Mouse (Mus musculus) kidney, postnatal 0 days (tissue): ENCODE data around the gene Gm28729. TPM values are rescaled to one million over a fixed set of nuclear protein-coding genes. Genes with fewer than 3 reads are reported as not detected.

Source experiments
- ATAC-seq: fragments of 200-750 bp; cut with Nextera tagmentation; replicated peaks from 2 replicates; pipeline ENCODE4 v1.8.0; 2017; ENCODE audit warnings: low read depth, moderate number of reproducible peaks, moderate TSS enrichment, moderate library complexity; ENCODE audit not compliant: low FRiP score
- DNase-seq: peaks from one replicate; pipeline ENCODE4 v3.0.0-alpha.2; 2016; ENCODE audit warnings: low spot score
- H3K27ac ChIP-seq: fragments of 300-500 bp; sonication (generic); 2 replicates; pipeline ENCODE4 v1.5.1; 2014; ENCODE audit warnings: mild to moderate bottlenecking
- H3K27me3 ChIP-seq: fragments of 300-500 bp; sonication (generic); 2 replicates; pipeline ENCODE4 v1.6.1; 2014; ENCODE audit warnings: low read length, mixed read lengths; ENCODE audit not compliant: insufficient read depth
- H3K36me3 ChIP-seq: fragments of 300-500 bp; sonication (generic); 2 replicates; pipeline ENCODE4 v1.6.1; 2014; ENCODE audit warnings: low read length, mixed read lengths; ENCODE audit not compliant: insufficient read depth
- H3K4me1 ChIP-seq: fragments of 300-500 bp; sonication (generic); replicated peaks from 2 replicates; pipeline ENCODE4 v1.6.1; 2014; ENCODE audit warnings: antibody characterized with exemption, low read length, mixed read lengths; ENCODE audit not compliant: insufficient read depth
- H3K4me2 ChIP-seq: fragments of 300-500 bp; sonication (generic); 2 replicates; pipeline ENCODE4 v1.6.1; 2014; ENCODE audit warnings: mild to moderate bottlenecking, low read length, moderate library complexity, mixed read lengths
- H3K4me3 ChIP-seq: fragments of 300-500 bp; sonication (generic); replicated peaks from 2 replicates; pipeline ENCODE4 v1.5.1; 2014; ENCODE audit warnings: low read depth, low read length
- H3K9ac ChIP-seq: fragments of 300-500 bp; sonication (generic); 2 replicates; pipeline ENCODE4 v1.6.1; 2014; ENCODE audit warnings: low read depth, low read length
- H3K9me3 ChIP-seq: fragments of 300-500 bp; sonication (generic); replicated peaks from 2 replicates; pipeline ENCODE4 v1.6.1; 2016; ENCODE audit warnings: low read length, inconsistent platforms, mixed read lengths
- CTCF ChIP-seq: IDR thresholded peaks from 2 replicates; pipeline ENCODE4 v1.5.1; 2016; ENCODE audit warnings: antibody characterized with exemption, low read depth, mild to moderate bottlenecking, moderate library complexity
- WGBS: fragments of 180-500 bp; shearing (Covaris S2); extraction: QIAGEN DNeasy Blood & Tissue Kit; methylation state at CpG from one replicate; pipeline ENCODE4 v1.1.7; 2014; 5-methylcytosine and 5-hydroxymethylcytosine counted together
- polyA plus RNA-seq: library from polyadenylated mRNA; unstranded; fragments of >200 nt; fragmentation: Nextera tagmentation; extraction: Ambion mirVana; gene quantifications from 2 replicates; pipeline ENCODE4 v1.2.1, GENCODE M21; 2015

Gm28729 gene
- polyA plus RNA-seq, result 0.09 TPM in 1 of 2 replicates, not detected in the other

DNA sequence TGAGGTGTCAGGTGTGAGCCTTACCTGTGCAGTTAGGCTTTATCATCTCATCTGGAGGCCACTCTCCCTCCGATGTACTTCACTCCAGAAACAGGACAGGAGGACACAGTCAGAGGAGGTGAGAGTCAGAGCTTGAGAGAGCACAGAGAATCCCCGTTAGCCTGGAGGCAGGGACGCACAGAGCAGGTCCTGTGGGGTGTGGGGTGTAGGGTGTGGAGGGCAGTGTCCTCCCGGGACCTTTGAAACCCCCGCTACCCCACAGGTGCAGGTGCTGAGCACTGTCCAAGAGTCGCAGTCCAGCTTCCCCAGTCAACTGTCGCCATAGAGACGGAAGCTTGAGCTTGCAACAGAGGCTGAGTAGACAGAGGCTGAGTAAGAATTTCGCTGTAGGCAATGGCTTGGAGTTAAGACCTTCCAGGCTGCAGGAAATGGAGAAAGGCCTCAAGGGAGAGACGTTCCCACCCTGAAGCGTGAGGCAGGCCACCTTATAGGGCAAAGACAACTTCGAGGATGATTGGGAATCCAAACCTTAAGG, at the start of gene Gm28729:
Gene Gm28729 (minus strand): TSS at position 293 of the 535 bp plus-strand sequence.
- no peak within 1 kb of the TSS for H3K27ac ChIP-seq
- TF ChIP-seq CTCF, result no peak
- WGBS, result 47% methylated on average over 12 of the region's 12 CpGs
- H3K4me3 ChIP-seq, result no peak within 1 kb of the TSS
- H3K9me3 ChIP-seq, result no peaks in the 10 kb centered on the region
- no peaks in the 10 kb centered on the region for H3K27me3 ChIP-seq
- no peaks in the 10 kb centered on the region for H3K36me3 ChIP-seq
- DNase-seq, result peak; percentile 17
- H3K4me2 ChIP-seq, result no peak within 1 kb of the TSS
- H3K4me1 ChIP-seq, result no peaks in the 10 kb centered on the region
- ATAC-seq, result no peak
- no peak within 1 kb of the TSS for H3K9ac ChIP-seq

DNA sequence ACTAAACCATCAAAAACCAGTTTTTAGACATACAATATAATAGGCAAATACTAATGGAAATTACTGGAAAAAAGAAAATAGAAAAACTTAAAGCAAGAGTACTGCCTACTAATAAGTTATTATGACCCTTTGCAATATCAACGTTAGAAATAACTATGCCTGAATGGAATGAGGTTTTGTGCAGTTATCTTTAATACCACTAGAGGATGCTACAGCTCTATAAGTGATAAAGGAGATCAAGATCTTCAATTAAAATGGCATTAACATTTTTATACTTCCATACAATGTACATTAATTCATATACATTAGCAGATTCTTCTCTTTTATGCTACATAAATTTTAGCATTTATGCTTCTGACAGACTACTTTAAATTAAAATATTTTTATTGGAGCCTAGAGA, 48.2 kb upstream of the Gm28729 start:
- no peaks in the 10 kb centered on the region for H3K9me3 ChIP-seq
- no peak overlapping the region for H3K27ac ChIP-seq
- peak; percentile 82 for DNase-seq
- TF ChIP-seq CTCF, result peak; percentile 98
- H3K36me3 ChIP-seq, result peaks cover 14% of the 10 kb centered on the region; the same call in 1 of the 2 replicates
- H3K4me2 ChIP-seq, result no peak overlapping the region
- ATAC-seq, result no peak
- no peaks in the 10 kb centered on the region for H3K4me1 ChIP-seq
- WGBS, result 13% methylated on average over 1 of the region's 1 CpGs
- H3K4me3 ChIP-seq, result no peak overlapping the region
- H3K9ac ChIP-seq, result no peak overlapping the region
- H3K27me3 ChIP-seq, result no peaks in the 10 kb centered on the region

DNA sequence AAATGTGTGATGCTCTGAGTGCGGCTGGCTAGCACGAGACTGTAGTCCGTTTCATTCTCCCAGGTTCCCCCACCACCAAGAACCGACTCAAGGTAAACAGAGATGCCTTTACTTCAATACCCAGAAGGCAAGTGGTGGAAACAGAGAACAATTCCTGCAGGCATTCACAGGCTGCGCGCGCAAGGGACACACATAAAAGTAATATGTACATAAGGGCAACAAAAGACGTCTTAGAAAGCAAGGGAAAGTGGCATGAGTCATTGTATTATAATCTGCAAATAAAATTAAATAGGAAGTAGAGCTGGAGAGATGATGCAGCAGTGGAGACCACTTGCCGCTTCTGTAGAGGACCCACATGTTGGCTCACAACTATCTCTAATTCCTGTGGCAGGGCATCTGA, 47.7 kb upstream of the Gm28729 start:
- no peaks in the 10 kb centered on the region for H3K27me3 ChIP-seq
- H3K27ac ChIP-seq, result no peak overlapping the region
- DNase-seq, result no peak
- ATAC-seq, result no peak
- no peaks in the 10 kb centered on the region for H3K4me1 ChIP-seq
- peaks cover 16% of the 10 kb centered on the region; the same call in 1 of the 2 replicates for H3K36me3 ChIP-seq
- H3K9ac ChIP-seq, result no peak overlapping the region
- no peak overlapping the region for H3K4me2 ChIP-seq
- no peak overlapping the region for H3K4me3 ChIP-seq
- TF ChIP-seq CTCF, result no peak
- no peaks in the 10 kb centered on the region for H3K9me3 ChIP-seq
- 90% methylated on average over 9 of the region's 9 CpGs for WGBS

DNA sequence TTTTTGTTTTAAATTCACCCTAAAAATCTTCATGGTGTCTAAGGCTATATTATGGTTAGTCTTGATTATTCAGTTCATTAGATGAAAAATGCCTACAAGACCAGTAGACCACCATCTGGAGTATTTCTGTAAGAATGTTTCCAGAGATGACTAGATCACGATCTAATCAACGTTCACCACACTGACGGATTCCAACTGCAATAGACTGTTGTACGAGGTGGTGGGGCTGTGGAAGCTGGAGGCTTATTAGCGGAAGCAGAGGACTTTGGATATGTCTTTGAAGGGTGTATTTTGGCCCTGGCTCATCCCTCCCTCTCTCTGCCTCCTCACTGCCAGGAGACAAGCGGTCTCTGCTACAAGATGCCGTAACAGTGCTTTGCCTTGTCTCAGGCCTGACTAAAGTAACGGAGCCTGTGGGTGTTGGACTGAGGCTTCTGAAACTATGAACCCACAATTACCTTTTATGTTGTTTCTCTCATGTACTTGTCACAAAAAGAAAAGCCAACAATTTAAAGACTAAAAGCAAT, 41.5 kb upstream of the Gm28729 start:
- no peak overlapping the region for H3K27ac ChIP-seq
- 77% methylated on average over 8 of the region's 8 CpGs for WGBS
- no peak overlapping the region for H3K9ac ChIP-seq
- TF ChIP-seq CTCF, result no peak
- H3K4me3 ChIP-seq, result no peak overlapping the region
- no peaks in the 10 kb centered on the region for H3K4me1 ChIP-seq
- H3K27me3 ChIP-seq, result no peaks in the 10 kb centered on the region
- DNase-seq (peak; percentile 23), ATAC-seq (no peak)
- no peaks in the 10 kb centered on the region for H3K9me3 ChIP-seq
- no peak overlapping the region for H3K4me2 ChIP-seq
- peaks cover 30% of the 10 kb centered on the region; the same call in 1 of the 2 replicates for H3K36me3 ChIP-seq

DNA sequence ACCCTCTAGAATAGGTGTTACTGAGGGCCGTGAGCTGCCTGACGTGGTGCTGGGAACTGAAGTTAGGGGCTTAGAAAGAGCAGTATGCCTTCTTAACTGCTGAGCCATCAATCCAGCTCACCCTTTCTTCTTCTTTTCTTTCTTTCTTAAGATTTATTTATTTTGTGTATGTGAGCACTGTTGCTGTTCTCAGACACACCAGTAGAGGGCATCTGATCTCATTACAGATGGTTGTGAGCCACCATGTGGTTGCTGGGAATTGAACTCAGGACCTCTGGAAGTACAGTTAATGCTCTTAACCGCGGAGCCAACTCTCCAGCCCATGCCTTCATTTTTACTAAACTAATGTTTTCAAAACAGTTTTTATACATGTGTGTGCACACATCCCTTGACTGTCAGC, 38.4 kb upstream of the Gm28729 start:
- no peaks in the 10 kb centered on the region for H3K4me1 ChIP-seq
- no peaks in the 10 kb centered on the region for H3K9me3 ChIP-seq
- H3K4me3 ChIP-seq, result no peak overlapping the region
- no peak overlapping the region for H3K9ac ChIP-seq
- peaks cover 36% of the 10 kb centered on the region; the same call in 1 of the 2 replicates for H3K36me3 ChIP-seq
- TF ChIP-seq CTCF, result peak; percentile 37
- no peak overlapping the region for H3K27ac ChIP-seq
- no peaks in the 10 kb centered on the region for H3K27me3 ChIP-seq
- 98% methylated on average over 4 of the region's 4 CpGs for WGBS
- H3K4me2 ChIP-seq, result no peak overlapping the region
- ATAC-seq (no peak), DNase-seq (no peak)

DNA sequence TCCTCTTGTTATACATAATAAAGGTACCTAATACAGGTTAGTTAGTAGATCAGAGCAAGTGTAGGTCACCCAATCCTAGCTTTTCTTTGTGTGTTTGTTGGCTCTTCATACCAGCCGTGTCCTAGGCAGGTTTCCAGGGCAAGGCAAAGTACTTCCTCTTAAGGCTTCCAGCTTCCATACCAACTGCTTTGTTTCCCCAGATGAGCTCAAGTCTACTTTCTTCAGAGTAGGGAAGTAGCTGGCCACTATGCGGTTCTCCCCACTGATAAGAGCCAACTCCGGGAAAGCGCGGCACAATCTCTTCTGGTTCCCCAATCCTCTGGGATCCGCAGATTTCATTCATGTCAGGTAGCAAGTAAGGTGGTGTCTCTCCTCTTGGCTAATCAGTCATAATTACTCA, 34.1 kb upstream of the Gm28729 start:
- no peak overlapping the region for H3K27ac ChIP-seq
- DNase-seq (no peak), ATAC-seq (no peak)
- no peaks in the 10 kb centered on the region for H3K4me1 ChIP-seq
- H3K27me3 ChIP-seq, result no peaks in the 10 kb centered on the region
- no peak overlapping the region for H3K4me2 ChIP-seq
- no peak for TF ChIP-seq CTCF
- H3K36me3 ChIP-seq, result peaks cover 23% of the 10 kb centered on the region
- no peak overlapping the region for H3K9ac ChIP-seq
- H3K9me3 ChIP-seq, result no peaks in the 10 kb centered on the region
- H3K4me3 ChIP-seq, result no peak overlapping the region
- 89% methylated on average over 6 of the region's 6 CpGs for WGBS
